Mouse (Mus musculus) kidney, embryonic 14.5 days (tissue): ENCODE measurements around the gene Trmt1l. TPM values are rescaled to one million over a fixed set of nuclear protein-coding genes. Genes with fewer than 3 reads are reported as not detected.
"Not testable (repeated sequence)": the region's sequence is repeated elsewhere in the genome, so short reads cannot be mapped to it uniquely, and the experiment has no call there.

ENCODE experiments used
- ATAC-seq: fragments of 200-750 bp; cut with Nextera tagmentation; 2 replicates; pipeline ENCODE4 v1.8.0; 2017; ENCODE audit warnings: moderate number of reproducible peaks, mild to moderate bottlenecking, moderate TSS enrichment, moderate library complexity; ENCODE audit not compliant: low FRiP score, low TSS enrichment
- H3K27ac ChIP-seq: fragments of 300-500 bp; sonication (generic); 2 replicates; pipeline ENCODE4 v1.5.1; 2014; ENCODE audit warnings: low read depth, mild to moderate bottlenecking, low read length, moderate library complexity, mixed read lengths
- H3K27me3 ChIP-seq: fragments of 300-500 bp; sonication (generic); 2 replicates; pipeline ENCODE4 v1.6.1; 2014; ENCODE audit warnings: mild to moderate bottlenecking, low read length; ENCODE audit not compliant: control insufficient read depth, insufficient read depth
- H3K36me3 ChIP-seq: fragments of 300-500 bp; sonication (generic); 2 replicates; pipeline ENCODE4 v1.6.1; 2014; ENCODE audit warnings: low read length, mixed read lengths; ENCODE audit not compliant: control insufficient read depth, insufficient read depth
- H3K4me1 ChIP-seq: fragments of 300-500 bp; sonication (generic); 2 replicates; pipeline ENCODE4 v1.6.1; 2014; ENCODE audit warnings: low read length, mixed read lengths; ENCODE audit not compliant: control insufficient read depth, insufficient read depth
- H3K4me2 ChIP-seq: fragments of 300-500 bp; sonication (generic); replicated peaks from 2 replicates; pipeline ENCODE4 v1.6.1; 2014; ENCODE audit warnings: low read depth, mild to moderate bottlenecking, low read length
- H3K4me3 ChIP-seq: fragments of 300-500 bp; sonication (generic); 2 replicates; pipeline ENCODE4 v1.5.1; 2014; ENCODE audit warnings: mild to moderate bottlenecking, low read length
- H3K9ac ChIP-seq: fragments of 300-500 bp; sonication (generic); 2 replicates; pipeline ENCODE4 v1.6.1; 2014; ENCODE audit warnings: low read depth, mild to moderate bottlenecking, low read length, moderate library complexity
- H3K9me3 ChIP-seq: fragments of 300-500 bp; sonication (generic); 2 replicates; pipeline ENCODE4 v1.6.1; 2016; ENCODE audit warnings: low read length; ENCODE audit not compliant: control insufficient read depth
- WGBS: fragments of 180-500 bp; shearing (Covaris S2); extraction: QIAGEN DNeasy Blood & Tissue Kit; methylation state at CpG from one replicate; pipeline ENCODE4 v1.1.7; 2014; 5-methylcytosine and 5-hydroxymethylcytosine counted together
- polyA plus RNA-seq: library from polyadenylated mRNA; unstranded; fragments of >200 nt; fragmentation: Nextera tagmentation; extraction: Ambion mirVana; gene quantifications from 2 replicates; pipeline ENCODE4 v1.2.1, GENCODE M21; 2014

The Trmt1l gene
- polyA plus RNA-seq, 1 experiment from 2014 or later: 48.0 TPM

GRCm38 (mm10) chr1:151449866-151450265 is 21.5 kb downstream of the Trmt1l start:
- WGBS: 96% methylated on average over 10 of the region's 10 CpGs
- Histone ChIP-seq H3K4me1 (no peaks in the 10 kb centered on the region), H3K4me3 (no peak overlapping the region), H3K4me2 (no peak overlapping the region), H3K27ac (no peak overlapping the region), H3K9ac (no peak overlapping the region), H3K36me3 (peaks cover 76% of the 10 kb centered on the region), H3K27me3 (no peaks in the 10 kb centered on the region), H3K9me3 (no peaks in the 10 kb centered on the region)
- ATAC-seq: no peak

- no peak overlapping the region for H3K27ac ChIP-seq
- no peaks in the 10 kb centered on the region for H3K27me3 ChIP-seq
- no peak overlapping the region for H3K9ac ChIP-seq
- no peak overlapping the region for H3K4me2 ChIP-seq
- H3K9me3 ChIP-seq: no peaks in the 10 kb centered on the region
- no peaks in the 10 kb centered on the region for H3K4me1 ChIP-seq
- 96% methylated on average over 1 of the region's 2 CpGs for WGBS
- H3K36me3 ChIP-seq: peaks cover 71% of the 10 kb centered on the region
- H3K4me3 ChIP-seq: no peak overlapping the region
- ATAC-seq: no peak
Measured at GRCm38 (mm10) chr1:151450851-151451250, 22.5 kb downstream of the Trmt1l start.

- Histone ChIP-seq H3K4me2 (no peak overlapping the region), H3K27ac (no peak overlapping the region), H3K27me3 (no peaks in the 10 kb centered on the region), H3K9me3 (no peaks in the 10 kb centered on the region), H3K4me3 (no peak overlapping the region), H3K9ac (no peak overlapping the region), H3K4me1 (no peaks in the 10 kb centered on the region), H3K36me3 (peaks cover 68% of the 10 kb centered on the region)
- no peak for ATAC-seq
- WGBS: 96% methylated on average over 11 of the region's 11 CpGs
Measured at GRCm38 (mm10) chr1:151451946-151452345, 23.6 kb downstream of the Trmt1l start.

GRCm38 (mm10) chr1:151457087-151457486 is 28.7 kb downstream of the Trmt1l start:
- Histone ChIP-seq H3K4me3 (no peak overlapping the region), H3K36me3 (peaks cover 59% of the 10 kb centered on the region), H3K27me3 (no peaks in the 10 kb centered on the region), H3K4me1 (no peaks in the 10 kb centered on the region), H3K9me3 (no peaks in the 10 kb centered on the region), H3K27ac (no peak overlapping the region), H3K4me2 (no peak overlapping the region), H3K9ac (no peak overlapping the region)
- WGBS: 84% methylated on average over 5 of the region's 5 CpGs
- no peak for ATAC-seq

- ATAC-seq: no peak
- Histone ChIP-seq H3K4me3 (no peak overlapping the region), H3K9ac (no peak overlapping the region), H3K27ac (no peak overlapping the region), H3K36me3 (peaks cover 32% of the 10 kb centered on the region), H3K9me3 (no peaks in the 10 kb centered on the region), H3K4me1 (no peaks in the 10 kb centered on the region), H3K4me2 (no peak overlapping the region), H3K27me3 (no peaks in the 10 kb centered on the region)
- 83% methylated on average over 9 of the region's 9 CpGs for WGBS
Measured at GRCm38 (mm10) chr1:151461265-151461664, 32.9 kb downstream of the Trmt1l start.

- ATAC-seq: no peak
- WGBS: 55% methylated on average over 4 of the region's 4 CpGs
- H3K36me3 ChIP-seq: peaks cover 16% of the 10 kb centered on the region; the same call in 1 of the 2 replicates
Measured at GRCm38 (mm10) chr1:151464914-151465313, 36.6 kb downstream of the Trmt1l start.

GRCm38 (mm10) chr1:151466571-151466970 is 38.2 kb downstream of the Trmt1l start:
- H3K27me3 ChIP-seq: no peaks in the 10 kb centered on the region
- no peak overlapping the region for H3K4me2 ChIP-seq
- H3K9me3 ChIP-seq: no peaks in the 10 kb centered on the region
- no peak for ATAC-seq
- no peak overlapping the region for H3K9ac ChIP-seq
- H3K27ac ChIP-seq: no peak overlapping the region
- WGBS: 90% methylated on average over 4 of the region's 4 CpGs
- H3K4me1 ChIP-seq: no peaks in the 10 kb centered on the region
- peaks cover 22% of the 10 kb centered on the region for H3K36me3 ChIP-seq
- H3K4me3 ChIP-seq: no peak overlapping the region

More at GRCm38 (mm10) chr1:151464914-151465313, 36.6 kb downstream of the Trmt1l start:
- Histone ChIP-seq H3K27me3 (no peaks in the 10 kb centered on the region), H3K9me3 (no peaks in the 10 kb centered on the region), H3K4me1 (no peaks in the 10 kb centered on the region), H3K27ac (no peak overlapping the region), H3K4me3 (no peak overlapping the region), H3K4me2 (no peak overlapping the region), H3K9ac (no peak overlapping the region)

- Histone ChIP-seq H3K9ac (no peak overlapping the region), H3K4me1 (no peaks in the 10 kb centered on the region), H3K4me3 (no peak overlapping the region), H3K27ac (no peak overlapping the region), H3K4me2 (no peak overlapping the region), H3K36me3 (peaks cover 64% of the 10 kb centered on the region), H3K27me3 (no peaks in the 10 kb centered on the region), H3K9me3 (no peaks in the 10 kb centered on the region)
- peak; percentile 71; the same call in 1 of the 2 replicates for ATAC-seq
- 55% methylated on average over 7 of the region's 7 CpGs for WGBS
Measured at GRCm38 (mm10) chr1:151471429-151471828, 43.1 kb downstream of the Trmt1l start.

GRCm38 (mm10) chr1:151472386-151472785 is 44.0 kb downstream of the Trmt1l start:
- peaks cover 72% of the 10 kb centered on the region for H3K36me3 ChIP-seq
- not testable (repeated sequence) for H3K4me3 ChIP-seq, H3K4me2 ChIP-seq, H3K27me3 ChIP-seq, H3K9ac ChIP-seq, H3K9me3 ChIP-seq, ATAC-seq, H3K27ac ChIP-seq, H3K4me1 ChIP-seq
- WGBS: 93% methylated on average over 8 of the region's 8 CpGs
